Mouse (Mus musculus): Measurements from ENCODE around the gene Rac1. TPM values are rescaled to one million over a fixed set of nuclear protein-coding genes. Genes with fewer than 3 reads are reported as not detected.

The Rac1 gene
- 245 TPM for polyA plus RNA-seq (2012; fragmentation: generic; extraction: Trizol)

- peak within 1 kb of the TSS; percentile 97 for H3K4me2 ChIP-seq (ENCODE audit: low read depth)
- H3K36me3 ChIP-seq (ENCODE audit: control insufficient read depth, insufficient read depth): no peaks in the 10 kb centered on the region
- H3K79me2 ChIP-seq (ENCODE audit: control insufficient read depth, insufficient read depth): peaks cover 52% of the 10 kb centered on the region
- peak within 1 kb of the TSS; percentile 57 for H3ac ChIP-seq (ENCODE audit: control insufficient read depth, insufficient read length)
- peak within 1 kb of the TSS; percentile 86 for H3K4me3 ChIP-seq
- TF ChIP-seq POLR2AphosphoS2 (IDR thresholded peaks at IDR 0.05; ENCODE audit: insufficient read length, low read depth): peak; percentile 86
- peak; percentile 95 for TF ChIP-seq POLR2A (IDR thresholded peaks at IDR 0.05; ENCODE audit: insufficient read length, low read depth)
- no peak for TF ChIP-seq SRF (IDR thresholded peaks at IDR 0.05; ENCODE audit: control insufficient read depth, insufficient read length, low read depth)
- TF ChIP-seq E2F4 (IDR thresholded peaks at IDR 0.05; ENCODE audit: insufficient read depth): peak; percentile 29
- no peaks in the 10 kb centered on the region for H3K27me3 ChIP-seq (ENCODE audit: control insufficient read depth, insufficient read depth, insufficient read length)
Observed at GRCm38 (mm10) chr5:143527486-143528307, at the start of gene Rac1. Rac1 (minus strand) TSS chr5:143528036.

- Histone ChIP-seq H3K36me3 (ENCODE audit: control insufficient read depth, insufficient read depth) (no peaks in the 10 kb centered on the region), H3K4me2 (ENCODE audit: low read depth) (no peak overlapping the region), H3K79me2 (ENCODE audit: control insufficient read depth, insufficient read depth) (no peaks in the 10 kb centered on the region), H3ac (ENCODE audit: control insufficient read depth, insufficient read length) (no peak overlapping the region), H3K4me3 (no peak overlapping the region), H3K27me3 (ENCODE audit: control insufficient read depth, insufficient read depth, insufficient read length) (no peaks in the 10 kb centered on the region)
- TF ChIP-seq CEBPB (IDR thresholded peaks at IDR 0.05; ENCODE audit: insufficient read depth, poor library complexity, severe bottlenecking) (no peak), MYOG (IDR thresholded peaks at IDR 0.05; ENCODE audit: control insufficient read depth in 1 of 3, insufficient read depth in 1 of 3, insufficient read length in 2 of 3, low read depth in 2 of 3) (no peak), MYOD1 (IDR thresholded peaks at IDR 0.05; ENCODE audit: control insufficient read depth in 1 of 3, insufficient read length in 2 of 3, low read depth in 2 of 3) (no peak), E2F4 (IDR thresholded peaks at IDR 0.05; ENCODE audit: insufficient read depth) (no peak)
Observed at GRCm38 (mm10) chr5:143574261-143575178, 46.7 kb upstream of the Rac1 start.

GRCm38 (mm10) chr5:143573067-143573466, 45.2 kb upstream of the Rac1 start:
- Histone ChIP-seq H3K27me3 (ENCODE audit: control insufficient read depth, insufficient read depth, insufficient read length) (no peaks in the 10 kb centered on the region), H3ac (ENCODE audit: control insufficient read depth, insufficient read length) (no peak overlapping the region), H3K4me3 (no peak overlapping the region), H3K4me2 (ENCODE audit: low read depth) (no peak overlapping the region), H3K36me3 (ENCODE audit: control insufficient read depth, insufficient read depth) (no peaks in the 10 kb centered on the region), H3K79me2 (ENCODE audit: control insufficient read depth, insufficient read depth) (no peaks in the 10 kb centered on the region)
- TF ChIP-seq REST (IDR thresholded peaks at IDR 0.05; ENCODE audit: insufficient read depth, insufficient read length) (no peak), POLR2A (IDR thresholded peaks at IDR 0.05; ENCODE audit: insufficient read length, low read depth) (no peak), TCF3 (IDR thresholded peaks at IDR 0.05; ENCODE audit: insufficient read length, low read depth) (no peak), POLR2AphosphoS2 (IDR thresholded peaks at IDR 0.05; ENCODE audit: insufficient read length, low read depth) (no peak), MAX (IDR thresholded peaks at IDR 0.05; ENCODE audit: low read depth) (no peak), MYOG (IDR thresholded peaks at IDR 0.05; ENCODE audit: control insufficient read depth in 1 of 3, insufficient read depth in 1 of 3, insufficient read length in 2 of 3, low read depth in 2 of 3) (no peak), E2F4 (IDR thresholded peaks at IDR 0.05; ENCODE audit: insufficient read depth) (no peak), MYOD1 (IDR thresholded peaks at IDR 0.05; ENCODE audit: control insufficient read depth in 1 of 3, insufficient read length in 2 of 3, low read depth in 2 of 3) (no peak), SRF (IDR thresholded peaks at IDR 0.05; ENCODE audit: control insufficient read depth, insufficient read length, low read depth) (no peak), TCF12 (IDR thresholded peaks at IDR 0.05; ENCODE audit: insufficient read depth, poor library complexity, severe bottlenecking) (no peak), USF1 (IDR thresholded peaks at IDR 0.05; ENCODE audit: low read depth) (no peak), CEBPB (IDR thresholded peaks at IDR 0.05; ENCODE audit: insufficient read depth, poor library complexity, severe bottlenecking) (no peak)

- TF ChIP-seq POLR2A (IDR thresholded peaks at IDR 0.05; ENCODE audit: insufficient read length, low read depth) (no peak), SRF (IDR thresholded peaks at IDR 0.05; ENCODE audit: control insufficient read depth, insufficient read length, low read depth) (no peak), POLR2AphosphoS2 (IDR thresholded peaks at IDR 0.05; ENCODE audit: insufficient read length, low read depth) (no peak), REST (IDR thresholded peaks at IDR 0.05; ENCODE audit: insufficient read depth, insufficient read length) (no peak), USF1 (IDR thresholded peaks at IDR 0.05; ENCODE audit: low read depth) (no peak), CEBPB (IDR thresholded peaks at IDR 0.05; ENCODE audit: insufficient read depth, poor library complexity, severe bottlenecking) (no peak), TCF12 (IDR thresholded peaks at IDR 0.05; ENCODE audit: insufficient read depth, poor library complexity, severe bottlenecking) (no peak), MYOD1 (IDR thresholded peaks at IDR 0.05; ENCODE audit: control insufficient read depth in 1 of 3, insufficient read length in 2 of 3, low read depth in 2 of 3) (no peak), E2F4 (IDR thresholded peaks at IDR 0.05; ENCODE audit: insufficient read depth) (no peak), MAX (IDR thresholded peaks at IDR 0.05; ENCODE audit: low read depth) (no peak), TCF3 (IDR thresholded peaks at IDR 0.05; ENCODE audit: insufficient read length, low read depth) (no peak), MYOG (IDR thresholded peaks at IDR 0.05; ENCODE audit: control insufficient read depth in 1 of 3, insufficient read depth in 1 of 3, insufficient read length in 2 of 3, low read depth in 2 of 3) (no peak)
- Histone ChIP-seq H3K36me3 (ENCODE audit: control insufficient read depth, insufficient read depth) (no peaks in the 10 kb centered on the region), H3K79me2 (ENCODE audit: control insufficient read depth, insufficient read depth) (no peaks in the 10 kb centered on the region)
Observed at GRCm38 (mm10) chr5:143572195-143572594, 44.4 kb upstream of the Rac1 start.

More at GRCm38 (mm10) chr5:143572195-143572594, 44.4 kb upstream of the Rac1 start:
- Histone ChIP-seq H3K27me3 (ENCODE audit: control insufficient read depth, insufficient read depth, insufficient read length) (no peaks in the 10 kb centered on the region), H3ac (ENCODE audit: control insufficient read depth, insufficient read length) (no peak overlapping the region), H3K4me3 (no peak overlapping the region), H3K4me2 (ENCODE audit: low read depth) (no peak overlapping the region)
